Mouse (Mus musculus) T-helper 17 cell (primary cell): ENCODE measurements around the gene Hirip3.

Experiments
- in situ Hi-C, 2 experiments: fragments of 300-600 bp; cut with MboI, MseI; formaldehyde crosslinking; loops; 1 replicate in 1 of 2; 2 replicates in 1 of 2; pipeline ENCODE4 v1.15.1; 2025; ENCODE audit warnings: high pct_unique_total_duplicates in 2 of 2

The Hirip3 gene

DNA sequence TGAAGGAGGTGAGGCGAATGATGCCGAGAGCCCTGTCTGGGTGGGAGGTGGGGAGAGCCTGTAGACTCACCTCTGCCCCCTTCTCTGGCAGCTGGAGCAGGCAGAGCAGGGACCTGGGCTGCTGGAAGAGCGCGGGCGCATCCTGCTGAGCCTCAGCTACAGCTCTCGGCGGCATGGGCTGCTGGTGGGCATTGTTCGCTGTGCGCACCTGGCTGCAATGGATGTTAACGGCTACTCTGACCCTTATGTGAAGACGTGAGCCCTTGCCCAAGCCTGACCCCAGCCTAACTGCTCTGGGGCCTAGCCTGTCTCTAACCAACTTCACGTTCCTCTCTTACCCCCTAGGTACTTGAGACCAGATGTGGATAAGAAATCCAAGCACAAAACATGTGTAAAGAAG is 10.6 kb upstream of the Hirip3 start:
- in situ Hi-C loops, result no loop called here

DNA sequence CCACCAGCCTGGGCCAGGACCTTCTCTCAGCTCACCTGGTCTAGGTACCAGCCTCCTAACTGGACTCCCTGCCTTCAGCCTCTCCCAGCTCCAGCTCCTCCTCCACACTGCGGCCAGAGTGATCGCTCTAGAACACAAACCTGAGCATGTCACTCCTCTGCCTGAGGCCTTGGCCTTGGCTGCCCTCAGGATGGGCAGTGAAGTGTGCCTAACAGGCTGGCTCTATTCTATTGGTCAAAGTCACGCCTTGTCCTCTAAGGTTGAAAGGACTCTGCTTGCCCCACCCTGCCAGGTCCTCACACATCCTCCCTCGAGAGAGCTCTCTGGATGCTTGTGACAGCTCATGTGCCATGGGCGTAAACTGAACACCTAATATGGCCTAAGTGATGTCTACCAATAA is 8.3 kb upstream of the Hirip3 start:
- in situ Hi-C loops, result no loop called here

GRCm38 (mm10) chr7:126855641-126856040 is 6.1 kb upstream of the Hirip3 start:
- in situ Hi-C loops, result no loop called here

DNA sequence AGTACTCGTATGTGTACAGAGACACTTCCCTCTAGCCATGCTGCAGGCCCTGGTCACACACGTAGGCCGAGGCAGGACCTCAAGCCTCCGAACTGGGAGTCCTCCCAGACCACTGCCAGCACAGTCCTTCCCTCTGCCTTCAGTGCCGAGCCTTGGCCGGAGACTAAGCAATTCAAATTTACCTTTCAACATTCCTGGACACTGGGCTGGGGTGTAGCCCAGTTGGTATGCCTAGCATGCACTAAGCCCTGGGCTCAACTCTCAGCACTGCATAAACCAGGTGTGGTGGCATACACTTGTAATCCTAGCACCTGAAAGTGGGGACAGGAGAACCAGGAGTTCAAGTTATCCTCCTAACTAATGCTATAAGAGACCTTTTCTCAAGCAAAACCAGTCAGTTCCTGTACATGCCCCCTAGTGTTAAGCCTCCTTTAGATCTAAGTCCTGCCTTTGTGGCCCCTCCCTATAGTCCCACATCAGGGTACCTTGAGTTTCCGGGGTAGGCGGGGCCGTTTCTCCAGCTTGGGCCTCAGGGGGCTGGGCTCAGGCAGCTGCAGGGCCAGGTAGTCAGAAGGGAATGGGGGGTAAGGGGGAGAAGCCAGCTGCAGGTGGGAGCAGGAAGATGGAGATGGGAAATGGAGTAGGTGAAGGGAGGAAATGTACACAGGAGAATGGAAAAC is 4.9 kb upstream of the Hirip3 start:
- in situ Hi-C loops, result no loop called here

DNA sequence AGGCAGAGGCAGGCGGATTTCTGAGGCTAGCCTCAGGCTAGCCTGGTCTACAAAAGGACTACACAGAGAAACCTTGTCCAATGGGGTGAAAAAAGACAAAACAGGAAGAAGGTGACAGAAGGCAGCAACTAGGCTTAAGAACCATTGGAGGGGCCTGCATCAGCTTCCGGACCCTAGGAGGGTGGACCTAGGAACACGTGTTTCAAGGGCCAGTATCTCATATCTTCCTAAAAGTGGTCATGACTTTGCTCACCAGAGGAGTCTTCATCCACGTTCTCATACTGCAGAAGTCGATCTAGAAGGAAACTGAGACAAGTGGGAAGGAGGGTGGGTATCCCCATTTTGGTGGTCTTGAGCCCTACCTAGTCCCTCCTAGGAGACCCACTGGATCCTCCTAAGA is 785 bp upstream of the Hirip3 start:
- in situ Hi-C loops, result no loop called here

GRCm38 (mm10) chr7:126862147-126862784 is 494 bp downstream of the Hirip3 start, which contains the start of gene Ino80e:
Gene Ino80e, minus strand, starts transcription at chr7:126862377.
- in situ Hi-C loops, result no loop called here

- in situ Hi-C loops, result no loop called here
Observed at GRCm38 (mm10) chr7:126863791-126864190, 2.0 kb downstream of the Hirip3 start.

GRCm38 (mm10) chr7:126867534-126867933 is 5.8 kb downstream of the Hirip3 start:
- in situ Hi-C loops, result no loop called here

- in situ Hi-C loops, result no loop called here
Observed at GRCm38 (mm10) chr7:126868003-126868402, 6.2 kb downstream of the Hirip3 start.

- in situ Hi-C loops, result no loop called here
Observed at GRCm38 (mm10) chr7:126869780-126870519, 8.2 kb downstream of the Hirip3 start.

DNA sequence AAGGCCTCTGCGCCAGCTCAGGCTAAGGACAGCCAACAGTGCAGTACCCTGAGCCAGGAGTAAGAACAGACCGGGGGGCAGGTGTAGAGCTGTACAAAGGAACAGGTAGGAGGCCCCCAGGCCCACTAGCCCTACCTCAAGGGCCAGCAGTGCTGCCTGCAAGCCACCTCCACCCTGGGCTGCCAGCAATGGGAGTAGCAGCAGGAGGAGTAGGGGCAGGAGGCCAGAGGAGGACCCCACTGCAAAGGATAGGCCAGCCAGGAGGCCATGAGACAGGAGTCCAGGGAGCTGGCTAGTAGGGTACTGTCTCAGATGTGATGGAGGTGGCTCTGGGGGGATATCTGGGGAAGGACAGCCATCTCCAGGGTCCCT is 8.7 kb downstream of the Hirip3 start:
- in situ Hi-C loops, result no loop called here

GRCm38 (mm10) chr7:126877239-126877638 is 15.5 kb downstream of the Hirip3 start:
- in situ Hi-C loops, result no loop called here

DNA sequence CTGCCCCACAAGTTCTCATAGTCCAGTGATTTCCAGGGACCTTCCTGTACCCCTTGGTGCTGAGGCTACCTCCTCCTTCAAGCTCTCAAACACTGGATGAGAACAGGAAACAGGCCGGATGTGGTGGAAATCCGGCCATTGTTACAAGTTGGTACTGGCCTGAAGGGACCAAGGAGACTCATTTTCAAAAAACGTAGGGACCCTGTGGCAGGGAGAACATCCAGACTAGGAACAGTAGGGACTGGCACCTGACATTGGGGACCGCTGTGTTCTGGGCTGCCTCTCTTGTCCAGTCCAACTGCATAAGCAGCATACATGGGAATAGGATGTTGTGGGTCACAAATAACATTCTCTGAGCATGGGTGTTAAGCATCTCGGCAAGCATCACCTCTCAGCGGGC is 19.3 kb downstream of the Hirip3 start:
- in situ Hi-C loops, result no loop called here

DNA sequence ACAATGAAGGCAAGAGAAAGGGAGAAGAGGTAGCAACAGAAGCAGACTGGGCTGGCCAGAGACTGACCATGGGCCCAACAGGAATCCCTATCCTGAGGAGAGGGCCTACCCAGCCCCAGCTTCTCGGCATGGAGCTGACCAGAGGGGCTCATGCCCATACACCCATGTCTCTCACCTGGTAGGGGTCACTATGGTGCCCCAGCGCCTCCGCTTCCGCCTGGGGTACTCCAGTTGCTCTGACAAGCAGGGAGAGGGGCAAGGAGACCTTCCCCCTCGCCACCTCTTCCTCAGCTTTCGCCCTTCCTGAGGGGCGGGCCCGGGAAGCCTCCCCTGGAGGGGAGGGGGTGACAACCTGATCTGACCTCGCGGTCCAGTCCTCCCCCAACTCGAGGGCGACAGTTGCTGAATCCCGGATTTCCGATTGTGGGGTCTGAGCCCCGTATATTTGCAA is 22.0 kb downstream of the Hirip3 start:
- in situ Hi-C loops, result no loop called here

- in situ Hi-C loops, result loop anchor here in 1 of 2 experiments (5.0 kb wide), 1 partner anchor 48 kb away; no protein-coding TSS in a partner anchor
Observed at GRCm38 (mm10) chr7:126884286-126885164, 22.8 kb downstream of the Hirip3 start, which contains the start of gene Taok2. Gene Taok2, minus strand, starts transcription at chr7:126884703.

DNA sequence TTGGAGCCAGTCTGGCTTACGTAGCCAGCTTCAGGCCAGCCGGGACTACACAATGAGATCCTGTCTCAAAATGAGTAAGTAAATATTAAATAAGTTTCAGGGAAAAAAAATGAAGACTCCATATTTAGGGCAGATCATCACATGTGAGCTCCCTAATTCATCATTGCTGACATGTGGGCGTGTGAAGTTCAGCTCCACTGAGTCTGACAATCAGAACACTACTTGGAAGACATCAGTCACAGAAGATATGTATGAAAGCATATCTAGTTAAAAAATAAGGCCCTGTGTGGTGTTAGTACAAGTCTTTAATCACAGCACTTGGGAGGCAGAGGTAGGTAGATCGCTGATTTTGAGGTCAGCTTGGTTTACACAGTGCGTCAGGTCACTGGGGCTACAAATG is 25.5 kb downstream of the Hirip3 start:
- in situ Hi-C loops, result loop anchor here in 1 of 2 experiments (5.0 kb wide), 1 partner anchor 45 kb away; no protein-coding TSS in a partner anchor

DNA sequence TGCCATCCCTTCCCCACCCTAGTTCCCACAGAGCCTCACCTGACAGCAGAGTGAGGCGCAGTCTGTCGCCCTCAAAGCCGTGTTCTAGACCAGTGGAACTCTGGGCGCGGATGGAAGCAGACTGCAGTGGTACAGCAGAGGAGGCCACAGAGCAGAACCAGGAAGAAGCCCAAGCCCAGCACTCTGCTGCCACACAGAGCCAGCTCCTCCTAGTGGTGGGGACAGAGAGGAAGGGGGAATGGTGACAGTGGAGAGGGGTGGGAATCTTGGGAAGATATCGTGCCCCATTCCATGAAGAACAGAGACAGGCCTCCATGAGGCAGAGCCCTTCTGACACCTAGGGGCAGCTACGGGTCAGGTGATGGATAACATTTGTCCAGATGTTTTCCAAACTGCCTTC is 27.1 kb downstream of the Hirip3 start:
- in situ Hi-C loops, result loop anchor here in 1 of 2 experiments (5.0 kb wide), 1 partner anchor 43 kb away; no protein-coding TSS in a partner anchor

GRCm38 (mm10) chr7:126896912-126897311 is 35.1 kb downstream of the Hirip3 start:
- in situ Hi-C loops, result no loop called here

GRCm38 (mm10) chr7:126897390-126898101 is 35.8 kb downstream of the Hirip3 start:
- in situ Hi-C loops, result no loop called here

DNA sequence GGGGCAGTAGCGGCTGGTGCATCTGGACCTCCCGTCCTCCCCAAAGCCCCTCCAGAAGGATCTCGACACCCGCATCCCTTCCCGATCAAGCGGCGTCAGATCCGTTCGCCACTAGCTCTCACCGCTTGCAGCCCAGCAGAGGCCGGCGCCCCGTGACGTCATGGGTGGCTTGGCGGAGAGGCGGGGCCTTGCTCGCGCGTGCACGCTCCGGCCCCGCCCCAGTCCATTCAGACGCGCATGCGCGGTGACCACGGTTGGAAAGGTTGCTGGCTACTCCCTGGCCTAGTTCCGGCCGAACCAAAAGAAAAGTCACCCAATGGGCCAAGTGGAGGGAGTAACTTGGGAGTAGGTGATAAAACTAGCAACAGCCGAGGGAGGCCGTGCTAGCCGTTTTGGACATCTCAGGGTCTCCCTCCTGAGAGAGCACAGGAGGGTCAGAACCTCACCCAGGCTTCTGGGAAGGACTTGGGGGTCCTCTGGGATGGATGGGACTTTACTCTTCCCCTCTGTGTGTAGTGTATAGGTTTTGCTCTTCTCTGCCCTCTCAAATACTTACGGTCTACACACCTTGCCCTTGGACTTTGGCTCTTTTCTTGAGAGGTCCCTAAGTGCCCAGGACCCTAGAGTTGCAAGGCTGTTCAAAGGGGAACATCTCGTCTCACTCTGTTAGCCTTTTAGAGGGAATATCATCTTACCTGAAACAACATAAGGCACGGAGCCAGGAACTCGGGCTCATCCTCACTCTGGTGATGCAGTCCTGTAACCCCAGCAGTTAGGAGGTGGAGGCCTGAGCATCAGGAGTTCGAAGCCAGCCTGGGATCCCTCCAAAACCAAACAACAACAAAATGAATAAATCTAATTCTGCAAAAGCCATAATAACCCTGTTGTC is 36.6 kb downstream of the Hirip3 start:
- in situ Hi-C loops, result no loop called here
